Mouse (Mus musculus) heart, adult 2 months (tissue): ENCODE data around the gene Wdr45.

Experiments
- CTCF ChIP-seq: fragments of 200-600 bp; IDR thresholded peaks from 2 replicates; pipeline ENCODE4 v1.8.1; 2022; ENCODE audit warnings: antibody characterized with exemption, mild to moderate bottlenecking, moderate library complexity
- POLR2A ChIP-seq: fragments of 200-500 bp; IDR thresholded peaks from 2 replicates; pipeline ENCODE4 v1.6.1; 2011; ENCODE audit warnings: mild to moderate bottlenecking, low read depth, low read length, control low read depth; ENCODE audit not compliant: insufficient read depth

DNA sequence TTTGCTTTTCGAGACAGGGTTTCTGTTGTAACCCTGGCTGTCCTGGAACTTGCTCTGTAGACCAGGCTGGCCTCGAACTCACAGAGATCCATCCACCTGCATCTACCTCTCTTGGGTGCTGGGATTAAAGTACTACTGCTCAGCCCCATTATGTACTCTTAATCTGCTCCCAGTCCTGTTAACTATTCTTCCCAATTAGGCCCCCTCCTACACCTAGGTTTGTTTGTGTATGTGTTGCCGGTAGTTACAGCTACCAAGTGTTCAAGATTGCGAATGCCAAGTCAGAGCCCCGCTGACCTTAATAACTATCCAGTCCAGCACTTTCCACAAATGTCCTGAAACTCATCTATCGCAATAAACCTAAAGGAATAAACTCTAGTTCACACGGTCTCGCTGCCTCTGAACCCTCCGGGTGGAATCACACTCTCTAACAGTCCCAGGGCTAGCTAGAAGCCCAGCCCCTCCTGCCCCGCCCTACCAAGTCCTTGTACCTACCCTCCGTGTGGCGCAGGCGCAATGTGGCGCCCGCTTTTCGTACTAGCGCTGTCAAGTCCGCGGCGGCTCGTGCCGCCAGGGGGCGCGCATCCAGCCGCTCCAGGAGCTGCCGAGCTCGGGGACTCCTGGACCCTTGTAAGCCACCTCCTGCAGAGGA, 34.6 kb upstream of the Wdr45 start:
- peak; percentile 64 for TF ChIP-seq POLR2A
- TF ChIP-seq CTCF = peak; percentile 94
